Mouse (Mus musculus): ENCODE data around the gene Ror1.

The Ror1 gene

GRCm38 (mm10) chr4:100095685-100096595 lies at the start of gene Ror1:
Gene Ror1 (plus strand): TSS chr4:100095791.
- peak; percentile 82 for DNase-seq (ENCODE audit: low read depth, low spot score)

GRCm38 (mm10) chr4:100047066-100047465 lies 48.5 kb upstream of the Ror1 start:
- DNase-seq (ENCODE audit: low read depth, low spot score), result no peak

GRCm38 (mm10) chr4:100048351-100048950 lies 47.1 kb upstream of the Ror1 start:
- no peak for DNase-seq (ENCODE audit: low read depth, low spot score)

- DNase-seq (ENCODE audit: low read depth, low spot score), result no peak
Observed at GRCm38 (mm10) chr4:100051767-100052166, 43.8 kb upstream of the Ror1 start.

GRCm38 (mm10) chr4:100052258-100052657 lies 43.3 kb upstream of the Ror1 start:
- no peak for DNase-seq (ENCODE audit: low read depth, low spot score)

GRCm38 (mm10) chr4:100056046-100056445 lies 39.5 kb upstream of the Ror1 start:
- DNase-seq (ENCODE audit: low read depth, low spot score), result no peak

GRCm38 (mm10) chr4:100056446-100056845 lies 39.1 kb upstream of the Ror1 start:
- no peak for DNase-seq (ENCODE audit: low read depth, low spot score)

- no peak for DNase-seq (ENCODE audit: low read depth, low spot score)
Observed at GRCm38 (mm10) chr4:100057381-100057780, 38.2 kb upstream of the Ror1 start.

- DNase-seq (ENCODE audit: low read depth, low spot score), result no peak
Observed at GRCm38 (mm10) chr4:100058631-100059030, 37.0 kb upstream of the Ror1 start.

GRCm38 (mm10) chr4:100059811-100060210 lies 35.8 kb upstream of the Ror1 start:
- DNase-seq (ENCODE audit: low read depth, low spot score), result no peak

GRCm38 (mm10) chr4:100061396-100062066 lies 34.1 kb upstream of the Ror1 start:
- DNase-seq (ENCODE audit: low read depth, low spot score), result no peak

- no peak for DNase-seq (ENCODE audit: low read depth, low spot score)
Observed at GRCm38 (mm10) chr4:100065686-100066085, 29.9 kb upstream of the Ror1 start.

GRCm38 (mm10) chr4:100070101-100070500 lies 25.5 kb upstream of the Ror1 start:
- no peak for DNase-seq (ENCODE audit: low read depth, low spot score)

- peak; percentile 81 for DNase-seq (ENCODE audit: low read depth, low spot score)
Observed at GRCm38 (mm10) chr4:100096596-100097181, 1.1 kb downstream of the Ror1 start.

GRCm38 (mm10) chr4:100097364-100097979 lies 1.9 kb downstream of the Ror1 start:
- DNase-seq (ENCODE audit: low read depth, low spot score), result peak; percentile 85

- no peak for DNase-seq (ENCODE audit: low read depth, low spot score)
Observed at GRCm38 (mm10) chr4:100101066-100101820, 5.7 kb downstream of the Ror1 start.

GRCm38 (mm10) chr4:100101844-100102243 lies 6.3 kb downstream of the Ror1 start:
- DNase-seq (ENCODE audit: low read depth, low spot score), result no peak

GRCm38 (mm10) chr4:100104241-100104640 lies 8.7 kb downstream of the Ror1 start:
- peak; percentile 32 for DNase-seq (ENCODE audit: low read depth, low spot score)

GRCm38 (mm10) chr4:100107593-100107992 lies 12.0 kb downstream of the Ror1 start:
- DNase-seq (ENCODE audit: low read depth, low spot score), result no peak

GRCm38 (mm10) chr4:100108551-100108950 lies 13.0 kb downstream of the Ror1 start:
- DNase-seq (ENCODE audit: low read depth, low spot score), result no peak

- DNase-seq (ENCODE audit: low read depth, low spot score), result no peak
Observed at GRCm38 (mm10) chr4:100114148-100114547, 18.6 kb downstream of the Ror1 start.

Measured in R1 (cell line).